Mouse (Mus musculus) G1E (cell line): ENCODE data around the gene Tex9.
"Not testable (repeated sequence)": the region's sequence is repeated elsewhere in the genome, so short reads cannot be mapped to it uniquely, and the experiment has no call there.

Experiments
- CTCF ChIP-seq: IDR thresholded peaks from 2 replicates; pipeline ENCODE4 v1.5.1; 2012; ENCODE audit warnings: low read depth, low read length, inconsistent platforms, mixed read lengths
- GATA1 ChIP-seq: IDR thresholded peaks from 2 replicates; pipeline ENCODE4 v1.6.1; 2012; ENCODE audit warnings: borderline replicate concordance, low read length, inconsistent platforms, mixed read lengths
- POLR2AphosphoS5 ChIP-seq: IDR thresholded peaks from 2 replicates; pipeline ENCODE4 v1.6.1; 2012; ENCODE audit warnings: low read depth, low read length, inconsistent platforms; ENCODE audit not compliant: insufficient replicate concordance
- TAL1 ChIP-seq: conservative IDR thresholded peaks from 2 replicates; pipeline ENCODE4 v1.6.1; 2012; ENCODE audit warnings: low read depth, low read length, inconsistent platforms, mixed read lengths

- TF ChIP-seq CTCF, GATA1, POLR2AphosphoS5, TAL1: not testable (repeated sequence)
Measured at GRCm38 (mm10) chr9:72401769-72402168, 90.2 kb downstream of the Tex9 start.
